Mouse (Mus musculus) lung, embryonic 16.5 days (tissue): ENCODE results near the gene Faah. TPM values are rescaled to one million over a fixed set of nuclear protein-coding genes. Genes with fewer than 3 reads are reported as not detected.

ENCODE experiments used
- ATAC-seq: fragments of 200-750 bp; cut with Nextera tagmentation; 2 replicates; pipeline ENCODE4 v1.8.0; 2017; ENCODE audit warnings: low read depth, mild to moderate bottlenecking, moderate library complexity
- H3K27ac ChIP-seq: fragments of 300-500 bp; sonication (generic); 2 replicates; pipeline ENCODE4 v1.5.1; 2014; ENCODE audit warnings: mild to moderate bottlenecking, control low read depth, low read length
- H3K27me3 ChIP-seq: fragments of 300-500 bp; sonication (generic); 2 replicates; pipeline ENCODE4 v1.6.1; 2014; ENCODE audit warnings: low read depth, low read length, mixed read lengths; ENCODE audit not compliant: control insufficient read depth, insufficient read depth
- H3K36me3 ChIP-seq: fragments of 300-500 bp; sonication (generic); 2 replicates; pipeline ENCODE4 v1.6.1; 2014; ENCODE audit warnings: low read length; ENCODE audit not compliant: control insufficient read depth, insufficient read depth
- H3K4me1 ChIP-seq: fragments of 300-500 bp; sonication (generic); replicated peaks from 2 replicates; pipeline ENCODE4 v1.6.1; 2014; ENCODE audit warnings: low read length, mixed read lengths; ENCODE audit not compliant: control insufficient read depth, insufficient read depth
- H3K4me2 ChIP-seq: fragments of 300-500 bp; sonication (generic); 2 replicates; pipeline ENCODE4 v1.6.1; 2014; ENCODE audit warnings: low read depth, low read length, control low read depth
- H3K4me3 ChIP-seq: fragments of 300-500 bp; sonication (generic); 2 replicates; pipeline ENCODE4 v1.5.1; 2014; ENCODE audit warnings: mild to moderate bottlenecking, low read length, control low read depth
- H3K9ac ChIP-seq: fragments of 300-500 bp; sonication (generic); 2 replicates; pipeline ENCODE4 v1.6.1; 2014; ENCODE audit warnings: low read length, control low read depth
- H3K9me3 ChIP-seq: fragments of 300-500 bp; sonication (generic); 2 replicates; pipeline ENCODE4 v1.6.1; 2016; ENCODE audit warnings: low read length; ENCODE audit not compliant: control insufficient read depth
- WGBS: fragments of 180-500 bp; shearing (Covaris S2); extraction: QIAGEN DNeasy Blood & Tissue Kit; methylation state at CpG from one replicate; pipeline ENCODE4 v1.1.7; 2014; 5-methylcytosine and 5-hydroxymethylcytosine counted together
- polyA plus RNA-seq: library from polyadenylated mRNA; unstranded; fragments of >200 nt; fragmentation: Nextera tagmentation; extraction: Ambion mirVana; gene quantifications from 2 replicates; pipeline ENCODE4 v1.2.1, GENCODE M21; 2015

Gene Faah
- polyA plus RNA-seq, 1 experiment from 2014 or later, result 11.0 TPM

DNA sequence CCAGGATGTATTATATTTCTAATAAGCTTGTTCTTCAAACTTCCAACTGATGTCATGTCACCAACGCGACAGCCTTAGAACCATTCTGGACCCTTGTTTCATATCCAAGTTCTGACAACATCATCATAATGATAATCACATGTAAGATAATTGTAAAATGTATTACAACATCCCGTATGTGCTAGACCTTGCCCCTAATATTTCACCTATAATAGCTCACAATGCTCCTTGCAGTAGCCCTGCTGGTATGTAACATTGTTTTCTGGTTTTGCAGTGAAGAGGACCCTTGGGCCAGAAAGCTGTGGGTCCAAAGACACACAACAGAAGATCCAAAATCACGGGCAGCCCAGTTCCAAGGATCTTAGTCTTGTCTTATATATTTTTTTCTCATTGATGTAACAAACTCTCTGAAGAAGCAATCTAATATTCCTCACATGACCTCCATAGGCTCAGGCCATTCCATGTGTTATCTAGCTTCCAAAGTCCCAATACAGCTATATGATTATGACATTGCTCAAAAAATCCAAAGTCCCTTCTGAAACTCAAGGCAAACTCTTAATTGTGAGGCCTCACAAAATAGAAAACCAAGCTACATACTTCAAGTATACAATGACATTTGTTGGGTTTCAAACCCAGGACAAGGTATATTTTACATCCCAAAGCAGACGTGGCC is 29.7 kb downstream of the Faah start:
- no peak overlapping the region for H3K9ac ChIP-seq
- no peak overlapping the region for H3K4me3 ChIP-seq
- ATAC-seq, result no peak
- no peak overlapping the region for H3K27ac ChIP-seq
- H3K27me3 ChIP-seq, result no peaks in the 10 kb centered on the region
- no peaks in the 10 kb centered on the region; the same call in 1 of the 2 replicates for H3K4me1 ChIP-seq
- peaks cover 4% of the 10 kb centered on the region for H3K9me3 ChIP-seq
- no peaks in the 10 kb centered on the region for H3K36me3 ChIP-seq
- 73% methylated on average over 5 of the region's 5 CpGs for WGBS
- no peak overlapping the region for H3K4me2 ChIP-seq

DNA sequence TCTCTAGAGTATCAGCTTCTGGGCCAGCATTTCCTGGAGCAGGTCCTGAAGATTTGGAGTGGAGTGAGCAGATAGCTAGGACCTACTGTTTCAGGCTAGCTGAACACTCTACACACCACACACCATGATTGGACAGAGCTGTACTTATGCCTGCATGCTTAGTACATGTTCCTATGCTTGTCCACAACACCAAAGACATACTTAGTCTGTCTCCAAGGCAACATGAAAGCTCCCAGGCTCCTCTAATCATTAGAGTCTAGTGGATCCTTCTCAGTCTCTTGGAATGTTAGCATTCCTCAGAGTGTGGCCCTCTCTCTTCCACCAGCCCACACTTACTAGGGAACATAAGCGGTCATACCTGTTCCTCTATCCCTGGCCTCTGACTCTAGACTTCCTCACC is 30.3 kb downstream of the Faah start:
- Histone ChIP-seq H3K4me3 (no peak overlapping the region), H3K9me3 (peaks cover 4% of the 10 kb centered on the region), H3K4me1 (no peaks in the 10 kb centered on the region; the same call in 1 of the 2 replicates), H3K36me3 (no peaks in the 10 kb centered on the region), H3K9ac (no peak overlapping the region), H3K4me2 (no peak overlapping the region), H3K27ac (no peak overlapping the region), H3K27me3 (no peaks in the 10 kb centered on the region)
- peak; percentile 81 for ATAC-seq
- WGBS, result 52% methylated on average over 1 of the region's 1 CpGs

DNA sequence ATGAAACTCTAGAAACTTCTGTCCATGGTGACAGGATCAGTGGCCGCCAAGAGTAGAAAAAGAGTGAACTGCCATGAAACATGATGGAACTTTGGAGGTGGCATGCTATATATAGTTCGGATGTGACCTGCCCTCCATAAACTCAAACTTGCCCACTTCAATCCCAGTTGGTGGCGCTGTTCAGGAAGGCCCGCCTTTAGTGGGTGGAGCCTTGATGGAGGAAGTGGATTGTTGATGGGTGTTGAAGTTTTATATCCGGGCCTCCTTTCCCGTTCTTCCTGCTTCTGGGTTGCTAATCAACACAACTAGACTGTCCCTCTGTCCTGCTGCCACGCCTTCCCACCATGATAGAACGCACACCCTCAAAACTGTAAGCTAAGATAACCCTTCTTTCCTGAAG is 32.8 kb downstream of the Faah start:
- H3K27ac ChIP-seq, result no peak overlapping the region
- WGBS, result 31% methylated on average over 8 of the region's 8 CpGs
- no peak overlapping the region for H3K4me2 ChIP-seq
- no peak overlapping the region for H3K4me3 ChIP-seq
- H3K36me3 ChIP-seq, result no peaks in the 10 kb centered on the region
- no peak overlapping the region for H3K9ac ChIP-seq
- no peaks in the 10 kb centered on the region for H3K9me3 ChIP-seq
- no peak for ATAC-seq
- H3K27me3 ChIP-seq, result peaks cover 16% of the 10 kb centered on the region
- no peaks in the 10 kb centered on the region; the same call in 1 of the 2 replicates for H3K4me1 ChIP-seq

- peak; percentile 29; the same call in 1 of the 2 replicates for ATAC-seq
- Histone ChIP-seq H3K4me3 (no peak overlapping the region), H3K9ac (no peak overlapping the region), H3K4me1 (peaks cover 5% of the 10 kb centered on the region), H3K4me2 (0 out of 2 replicates have a peak overlapping the region, but pooled peaks have one; percentile 14), H3K27ac (no peak overlapping the region), H3K9me3 (no peaks in the 10 kb centered on the region), H3K27me3 (peaks cover 25% of the 10 kb centered on the region), H3K36me3 (no peaks in the 10 kb centered on the region)
- 4% methylated on average over 13 of the region's 13 CpGs for WGBS
These were observed 33.6 kb downstream of the Faah start for GRCm38 (mm10) chr4:115984111-115984510.

GRCm38 (mm10) chr4:115980676-115981075 is 37.0 kb downstream of the Faah start:
- Histone ChIP-seq H3K9ac (no peak overlapping the region), H3K4me2 (no peak overlapping the region), H3K27me3 (peaks cover 50% of the 10 kb centered on the region), H3K4me1 (peaks cover 5% of the 10 kb centered on the region), H3K9me3 (no peaks in the 10 kb centered on the region), H3K27ac (no peak overlapping the region), H3K36me3 (no peaks in the 10 kb centered on the region), H3K4me3 (no peak overlapping the region)
- peak; percentile 45; the same call in 1 of the 2 replicates for ATAC-seq
- WGBS, result 0% methylated on average over 8 of the region's 8 CpGs

- ATAC-seq, result no peak
These were observed 38.3 kb downstream of the Faah start for GRCm38 (mm10) chr4:115979437-115979836.

GRCm38 (mm10) chr4:115978911-115979310 is 38.8 kb downstream of the Faah start:
- Histone ChIP-seq H3K4me3 (no peak overlapping the region), H3K9ac (no peak overlapping the region), H3K4me1 (peaks cover 5% of the 10 kb centered on the region), H3K27me3 (peaks cover 53% of the 10 kb centered on the region), H3K36me3 (no peaks in the 10 kb centered on the region), H3K9me3 (no peaks in the 10 kb centered on the region), H3K27ac (no peak overlapping the region), H3K4me2 (no peak overlapping the region)
- 4% methylated on average over 4 of the region's 4 CpGs for WGBS
- no peak for ATAC-seq

More at GRCm38 (mm10) chr4:115979437-115979836, 38.3 kb downstream of the Faah start:
- Histone ChIP-seq H3K9ac (peak overlapping the region; percentile 31; the same call in 1 of the 2 replicates), H3K9me3 (no peaks in the 10 kb centered on the region), H3K36me3 (no peaks in the 10 kb centered on the region), H3K27me3 (peaks cover 53% of the 10 kb centered on the region), H3K27ac (no peak overlapping the region), H3K4me2 (peak overlapping the region; percentile 53), H3K4me1 (peaks cover 5% of the 10 kb centered on the region), H3K4me3 (peak overlapping the region; percentile 40)
- WGBS, result under 1% methylated on average over 39 of the region's 39 CpGs

DNA sequence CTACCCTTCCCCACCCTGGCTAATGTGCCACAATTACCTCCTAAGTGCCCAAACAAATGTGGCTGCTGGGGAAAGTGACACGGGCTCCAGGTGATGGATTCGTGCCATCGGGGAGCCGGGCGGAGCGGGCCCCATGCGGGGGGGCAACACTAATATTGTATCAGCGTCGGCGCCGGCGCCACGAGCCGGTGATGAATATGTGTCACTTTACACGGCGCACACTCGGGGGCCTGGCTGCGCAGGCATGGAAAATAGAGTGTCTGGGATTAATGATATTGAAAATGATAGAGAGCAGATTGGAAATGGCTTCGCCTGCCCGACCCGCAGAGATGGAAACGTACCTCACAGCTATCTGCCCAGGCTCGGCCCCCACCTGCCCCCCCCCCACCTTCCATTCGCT is 45.2 kb downstream of the Faah start:
- Histone ChIP-seq H3K9ac (no peak overlapping the region), H3K4me2 (no peak overlapping the region), H3K27me3 (peaks cover 28% of the 10 kb centered on the region), H3K4me3 (no peak overlapping the region), H3K4me1 (no peaks in the 10 kb centered on the region), H3K36me3 (no peaks in the 10 kb centered on the region), H3K9me3 (no peaks in the 10 kb centered on the region), H3K27ac (no peak overlapping the region)
- WGBS, result 39% methylated on average over 24 of the region's 24 CpGs
- no peak for ATAC-seq

DNA sequence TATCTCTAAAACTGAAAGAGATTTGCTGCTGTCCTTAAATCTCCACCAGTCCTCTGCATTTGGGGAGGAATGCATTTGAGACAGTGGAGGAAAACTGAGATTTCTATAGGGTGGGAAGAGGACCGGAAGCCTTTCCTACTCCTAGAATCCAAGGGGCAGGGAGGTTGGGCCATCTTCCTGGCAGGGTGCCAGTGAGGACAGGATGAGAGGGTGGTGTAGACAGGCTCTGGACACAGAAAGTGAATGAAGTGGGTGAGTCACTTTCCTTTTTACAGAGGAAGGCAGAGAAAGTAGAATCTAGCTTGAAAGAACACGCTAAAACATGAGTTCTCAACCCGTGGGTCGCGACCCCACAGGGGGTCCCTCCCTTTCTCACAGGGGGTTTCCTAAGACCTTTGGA is 53.3 kb downstream of the Faah start:
- H3K4me2 ChIP-seq, result no peak overlapping the region
- no peak for ATAC-seq
- WGBS, result 16% methylated on average over 5 of the region's 5 CpGs
- peaks cover 40% of the 10 kb centered on the region for H3K27me3 ChIP-seq
- no peaks in the 10 kb centered on the region for H3K36me3 ChIP-seq
- peaks cover 12% of the 10 kb centered on the region for H3K4me1 ChIP-seq
- H3K9ac ChIP-seq, result no peak overlapping the region
- no peak overlapping the region for H3K27ac ChIP-seq
- no peaks in the 10 kb centered on the region for H3K9me3 ChIP-seq
- H3K4me3 ChIP-seq, result no peak overlapping the region
